In genomic region chr13:49768048-49768447, GRCm38 (mm10) we compare ENCODE assay signal across 41 mouse cellular contexts. TPM values are rescaled to one million over a fixed set of nuclear protein-coding genes. Genes with fewer than 3 reads are reported as not detected.
DNase-seq lines count a peak whose midpoint lies in the region; ATAC-seq lines count a peak whose summit lies in the region.
"Had no signal": no experiment of that assay in that cellular context is flagged by ENCODE, and none has a peak within 500 bp of the region (broad histone marks: within the 10 kb centered on the region; RNA-seq: fewer than 3 reads in every experiment).

No protein-coding gene starts in this region.

- no peaks in the 10 kb centered on the region for H3K36me3 ChIP-seq in liver, embryonic 16.5 days (ENCODE audit: control insufficient read depth, insufficient read depth)
- H3K36me3 ChIP-seq: heart, embryonic 15.5 days; hindbrain, embryonic 12.5 days; limb, embryonic 12.5 days; liver, embryonic 15.5 days; midbrain, embryonic 13.5 days had no signal

- 0 out of 2 replicates have a peak, but pooled peaks have one; percentile 11 for ATAC-seq in liver, embryonic 16.5 days (ENCODE audit: low read depth)
- ATAC-seq in activated CD4-positive, CD25-positive, alpha-beta regulatory T cell, adult 4 months: no peak
- ATAC-seq in monocyte, adult 5-6 weeks (replicated peaks; ENCODE audit: insufficient number of reproducible peaks, low FRiP score, low TSS enrichment, poor library complexity, severe bottlenecking): no peak
- ATAC-seq: forebrain, embryonic 13.5 days; intestine, embryonic 16.5 days; midbrain, embryonic 13.5 days; Patski had no signal

- H3K9ac ChIP-seq in liver, embryonic 16.5 days (ENCODE audit: low read depth, low read length): no peak overlapping the region
- H3K9ac ChIP-seq: forebrain, embryonic 13.5 days; heart, embryonic 15.5 days; hindbrain, embryonic 12.5 days; limb, embryonic 12.5 days; liver, embryonic 15.5 days; midbrain, embryonic 13.5 days had no signal

- peaks cover 3% of the 10 kb centered on the region; the same call in 1 of the 2 replicates for H3K4me1 ChIP-seq in liver, embryonic 16.5 days (ENCODE audit: control insufficient read depth, low read depth, low read length)
- H3K4me1 ChIP-seq: forebrain, embryonic 13.5 days; heart, embryonic 15.5 days; limb, embryonic 12.5 days had no signal

- DNase-seq in 3T3-L1 (ENCODE audit: low read depth, low spot score) (peak; percentile 9), MEL-GATA-1-ER (ENCODE audit: extremely low read depth, low read depth) (peak; percentile 68), liver (peak; percentile 16)
- DNase-seq in right cerebral cortex, postnatal 36 days (ENCODE audit: low spot score in 2 of 2): no peak
- DNase-seq in urinary bladder, postnatal 25 days (ENCODE audit: low spot score): no peak
- DNase-seq: adrenal gland, postnatal 36 days; cerebellum, adult 8-10 months; cerebellum, postnatal 25 days; gastrocnemius, adult 2 months; gastrocnemius, postnatal 36 days; kidney, adult 8-10 months; kidney, postnatal 14 days; layer of hippocampus, adult 9-11 months; lung, postnatal 36 days; right cerebral cortex, adult 18-20 months; right cerebral cortex, postnatal 4 days; thymus, adult 18-20 months; thymus, postnatal 36 days had no signal

- H3K4me2 ChIP-seq in liver, embryonic 16.5 days (ENCODE audit: low read depth, low read length): no peak overlapping the region
- H3K4me2 ChIP-seq: forebrain, embryonic 13.5 days; heart, embryonic 15.5 days; hindbrain, embryonic 12.5 days; limb, embryonic 12.5 days; liver, embryonic 15.5 days; midbrain, embryonic 13.5 days had no signal

- H3K4me3 ChIP-seq in liver, embryonic 16.5 days (ENCODE audit: low read depth, low read length): no peak overlapping the region
- H3K4me3 ChIP-seq: forebrain, embryonic 13.5 days; gastrocnemius, adult 2 months; heart, embryonic 15.5 days; hindbrain, embryonic 12.5 days; limb, embryonic 12.5 days; liver, embryonic 15.5 days; midbrain, embryonic 13.5 days had no signal

- no peaks in the 10 kb centered on the region for H3K9me3 ChIP-seq in liver, embryonic 16.5 days (replicated peaks; ENCODE audit: control insufficient read depth, low read length)
- H3K9me3 ChIP-seq: forebrain, embryonic 13.5 days; heart, embryonic 15.5 days; hindbrain, embryonic 12.5 days; limb, embryonic 12.5 days; liver, embryonic 15.5 days; midbrain, embryonic 13.5 days had no signal

- no peaks in the 10 kb centered on the region for H3K27me3 ChIP-seq in liver, embryonic 16.5 days (ENCODE audit: control insufficient read depth, insufficient read depth, low read depth, low read length)
- H3K27me3 ChIP-seq: CH12.LX; forebrain, embryonic 13.5 days; heart, embryonic 15.5 days; hindbrain, embryonic 12.5 days; limb, embryonic 12.5 days; liver, embryonic 15.5 days; midbrain, embryonic 13.5 days; Patski had no signal

- WGBS in liver, embryonic 16.5 days (ENCODE audit: insufficient replicate concordance): 8% methylated on average over 2 of the region's 2 CpGs

- no peak overlapping the region for H3K27ac ChIP-seq in liver, embryonic 16.5 days (ENCODE audit: low read length)
- H3K27ac ChIP-seq: forebrain, embryonic 13.5 days; gastrocnemius, adult 2 months; heart, embryonic 15.5 days; hindbrain, embryonic 12.5 days; limb, embryonic 12.5 days; liver, embryonic 15.5 days; midbrain, embryonic 13.5 days; stomach, postnatal 0 days had no signal

RNA-seq across cellular contexts. Expression of gene Gm30302, which starts 30.8 kb away (rescaled TPM):
- polyA plus RNA-seq in liver, embryonic 16.5 days (2015; fragmentation: Nextera tagmentation; extraction: Ambion mirVana): not detected in 2 replicates
- not detected for polyA plus RNA-seq in activated CD4-positive, CD25-positive, alpha-beta regulatory T cell, adult 4 months (2017; shearing (Covaris generic))
- not detected in 3 replicates for total RNA-seq in monocyte, adult 5-6 weeks (2017)
- total RNA-seq: adrenal gland, adult 18-20 months; adrenal gland, postnatal 36 days; CH12.LX; ES-E14; gastrocnemius, adult 2 months; gastrocnemius, postnatal 36 days; left cerebral cortex, postnatal 14 days; neutrophil, adult 5-6 weeks had no signal
- polyA plus RNA-seq: brain, embryonic 14.5 days; C2C12; embryonic facial prominence, embryonic 11.5 days; forebrain, embryonic 13.5 days; heart, embryonic 15.5 days; hindbrain, embryonic 12.5 days; intestine, embryonic 16.5 days; limb, embryonic 12.5 days; liver, embryonic 15.5 days; lung, embryonic 16.5 days; midbrain, embryonic 13.5 days; neural tube, embryonic 11.5 days; Patski; spleen, adult 2 months; stomach, postnatal 0 days had no signal

Comparison
In these comparisons a context has a peak if more than half of its experiments do, and no peak if none do; other contexts are left out.
1. DNase-seq: peak in 3T3-L1 (single experiment), MEL-GATA-1-ER (single experiment) and liver (single experiment); none in right cerebral cortex, postnatal 36 days (0 of 2) and urinary bladder, postnatal 25 days (single experiment).